Mouse (Mus musculus): ENCODE results near the gene Clcn7. TPM values are rescaled to one million over a fixed set of nuclear protein-coding genes. Genes with fewer than 3 reads are reported as not detected.

Clcn7 gene
- polyA plus RNA-seq (2015; fragmentation: Nextera tagmentation; extraction: Ambion mirVana) = 21.4 and 22.4 TPM in 2 replicates

DNA sequence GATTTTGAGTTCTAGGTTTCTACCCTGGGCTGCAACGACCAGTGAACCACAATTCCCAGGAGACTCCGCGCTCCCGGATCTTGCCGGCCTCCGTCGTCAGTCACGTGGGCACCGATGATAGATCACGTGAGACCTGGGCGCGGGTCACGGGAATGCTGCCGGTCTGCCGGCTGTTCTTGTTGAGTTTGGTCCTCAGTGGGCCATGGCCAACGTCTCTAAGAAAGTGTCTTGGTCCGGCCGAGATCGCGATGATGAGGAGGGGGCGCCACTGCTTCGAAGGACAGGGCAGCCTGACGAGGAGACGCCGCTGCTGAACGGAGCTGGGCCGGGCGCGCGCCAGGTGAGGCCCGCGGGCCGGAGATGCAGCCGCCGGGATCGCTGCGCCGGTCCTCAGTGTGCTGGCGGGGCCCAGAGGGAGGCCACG is at the start of gene Clcn7:
Clcn7 (plus strand) TSS at position 117 of the 424 bp plus-strand sequence.
- Histone ChIP-seq H3K9me3 (no peaks in the 10 kb centered on the region), H3K9ac (peak within 1 kb of the TSS; percentile 87), H3K27me3 (no peaks in the 10 kb centered on the region), H3K27ac (no peak within 1 kb of the TSS), H3K36me3 (0 out of 2 replicates have a peak, but pooled peaks cover 3% of the 10 kb centered on the region), H3K4me1 (peaks cover 14% of the 10 kb centered on the region), H3K4me2 (peak within 1 kb of the TSS; percentile 72), H3K4me3 (peak within 1 kb of the TSS; percentile 100)
- ATAC-seq (ENCODE audit: borderline replicate concordance, extremely low read depth, low FRiP score, low TSS enrichment) = peak; percentile 90
- under 1% methylated on average over 40 of the region's 40 CpGs for WGBS

DNA sequence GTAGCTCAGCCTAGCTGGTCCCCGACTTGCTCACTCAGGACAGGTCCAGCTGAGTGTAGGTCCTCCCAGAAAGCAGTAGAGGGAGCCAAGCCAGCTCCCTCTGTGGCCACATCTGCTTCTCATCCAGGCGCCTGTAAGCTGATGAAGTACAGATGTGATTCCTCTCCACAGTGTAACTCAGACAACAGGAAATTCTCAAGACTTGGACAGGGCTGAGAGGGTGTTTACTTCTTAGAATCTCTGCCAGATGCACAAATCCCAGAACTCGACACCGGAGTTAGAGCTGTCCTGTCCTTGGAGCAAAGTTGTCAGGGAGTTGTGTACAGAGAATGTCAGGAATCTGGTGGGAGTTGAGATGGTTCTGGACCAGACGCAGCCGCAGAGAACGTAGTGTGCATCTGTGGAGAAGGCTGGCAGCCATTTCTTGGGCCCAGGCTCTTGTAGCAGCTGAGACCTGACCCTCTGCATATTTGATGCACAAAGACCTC is 49.7 kb upstream of the Clcn7 start, which contains the start of gene Tmem204:
Tmem204 (minus strand) TSS at position 148 of the 488 bp plus-strand sequence.
- peak; percentile 83 for ATAC-seq (ENCODE audit: borderline replicate concordance, extremely low read depth, low FRiP score, low TSS enrichment)
- no peak within 1 kb of the TSS for H3K4me3 ChIP-seq
- H3K9ac ChIP-seq = no peak within 1 kb of the TSS
- peak within 1 kb of the TSS; percentile 61 for H3K4me2 ChIP-seq
- H3K4me1 ChIP-seq = peaks cover 41% of the 10 kb centered on the region
- peak within 1 kb of the TSS; percentile 97 for H3K27ac ChIP-seq
- H3K9me3 ChIP-seq = no peaks in the 10 kb centered on the region
- H3K27me3 ChIP-seq = no peaks in the 10 kb centered on the region
- WGBS = 19% methylated on average over 7 of the region's 7 CpGs
- no peaks in the 10 kb centered on the region for H3K36me3 ChIP-seq

DNA sequence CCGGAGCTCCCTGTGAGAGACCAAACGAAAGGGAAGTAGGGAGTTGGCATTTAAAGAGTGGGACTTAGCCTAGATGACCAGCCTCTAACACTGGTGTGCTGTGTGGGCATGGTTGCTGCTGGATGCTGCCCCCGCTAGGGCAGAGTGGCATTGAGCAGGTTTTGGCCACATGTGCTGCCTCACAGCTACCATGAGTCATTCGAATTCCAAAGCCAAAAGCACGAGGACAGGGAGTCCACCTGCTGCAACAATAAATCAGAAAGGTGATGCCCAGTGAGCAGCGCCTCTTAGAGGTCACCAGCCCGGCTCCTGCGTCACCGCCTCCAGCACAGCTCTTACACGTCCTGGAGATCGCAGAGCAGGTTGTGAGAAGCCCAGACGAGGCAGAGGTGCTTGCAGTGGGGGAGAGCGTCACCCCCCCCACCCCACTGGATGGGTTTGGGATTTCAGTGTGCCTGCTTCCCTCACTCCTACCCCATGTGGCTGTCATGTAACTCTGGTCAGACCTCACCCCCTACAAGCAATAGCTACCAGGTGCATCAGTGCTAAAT is 48.3 kb upstream of the Clcn7 start:
- Histone ChIP-seq H3K4me3 (no peak overlapping the region), H3K9ac (no peak overlapping the region), H3K36me3 (no peaks in the 10 kb centered on the region), H3K4me1 (peaks cover 38% of the 10 kb centered on the region), H3K27me3 (no peaks in the 10 kb centered on the region), H3K27ac (peak overlapping the region; percentile 97), H3K4me2 (no peak overlapping the region), H3K9me3 (no peaks in the 10 kb centered on the region)
- no peak for ATAC-seq (ENCODE audit: borderline replicate concordance, extremely low read depth, low FRiP score, low TSS enrichment)
- 72% methylated on average over 13 of the region's 13 CpGs for WGBS

GRCm38 (mm10) chr17:25086724-25087123 is 46.5 kb upstream of the Clcn7 start:
- no peak overlapping the region for H3K9ac ChIP-seq
- WGBS = 76% methylated on average over 7 of the region's 7 CpGs
- no peaks in the 10 kb centered on the region for H3K36me3 ChIP-seq
- H3K9me3 ChIP-seq = no peaks in the 10 kb centered on the region
- no peak overlapping the region for H3K4me2 ChIP-seq
- no peak overlapping the region for H3K4me3 ChIP-seq
- H3K4me1 ChIP-seq = peaks cover 32% of the 10 kb centered on the region
- no peak for ATAC-seq (ENCODE audit: borderline replicate concordance, extremely low read depth, low FRiP score, low TSS enrichment)
- no peaks in the 10 kb centered on the region for H3K27me3 ChIP-seq
- no peak overlapping the region for H3K27ac ChIP-seq

- peak; percentile 10; the same call in 1 of the 2 replicates for ATAC-seq (ENCODE audit: borderline replicate concordance, extremely low read depth, low FRiP score, low TSS enrichment)
- Histone ChIP-seq H3K36me3 (peaks cover 6% of the 10 kb centered on the region; the same call in 1 of the 2 replicates), H3K9ac (no peak overlapping the region), H3K4me1 (peaks cover 10% of the 10 kb centered on the region), H3K4me2 (no peak overlapping the region), H3K9me3 (no peaks in the 10 kb centered on the region), H3K4me3 (no peak overlapping the region), H3K27me3 (no peaks in the 10 kb centered on the region), H3K27ac (no peak overlapping the region)
- 82% methylated on average over 10 of the region's 10 CpGs for WGBS
These were observed 44.0 kb upstream of the Clcn7 start for GRCm38 (mm10) chr17:25089158-25089557.

DNA sequence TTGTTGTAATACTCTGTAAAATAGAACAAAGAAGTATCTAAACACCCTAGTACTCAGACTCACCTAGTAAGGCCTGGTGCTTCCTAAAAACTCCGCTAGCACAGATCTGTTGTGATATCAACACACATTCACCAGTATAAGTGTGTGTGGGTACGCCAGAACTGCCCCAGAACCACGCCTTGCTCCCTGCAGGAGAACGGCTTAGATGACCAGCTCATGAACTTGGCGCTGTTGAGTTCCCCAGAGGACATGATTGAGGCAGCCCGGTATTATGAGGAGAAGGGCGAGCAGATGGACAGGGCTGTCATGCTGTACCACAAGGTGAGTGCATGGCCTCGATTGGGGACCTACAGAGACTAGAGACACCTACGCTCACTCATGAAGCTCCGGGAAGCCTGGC is 42.7 kb upstream of the Clcn7 start:
- Histone ChIP-seq H3K4me2 (no peak overlapping the region), H3K9ac (no peak overlapping the region), H3K4me3 (no peak overlapping the region), H3K27me3 (no peaks in the 10 kb centered on the region), H3K9me3 (no peaks in the 10 kb centered on the region), H3K36me3 (peaks cover 6% of the 10 kb centered on the region; the same call in 1 of the 2 replicates), H3K27ac (no peak overlapping the region), H3K4me1 (no peaks in the 10 kb centered on the region)
- ATAC-seq (ENCODE audit: borderline replicate concordance, extremely low read depth, low FRiP score, low TSS enrichment) = no peak
- WGBS = 91% methylated on average over 10 of the region's 10 CpGs

DNA sequence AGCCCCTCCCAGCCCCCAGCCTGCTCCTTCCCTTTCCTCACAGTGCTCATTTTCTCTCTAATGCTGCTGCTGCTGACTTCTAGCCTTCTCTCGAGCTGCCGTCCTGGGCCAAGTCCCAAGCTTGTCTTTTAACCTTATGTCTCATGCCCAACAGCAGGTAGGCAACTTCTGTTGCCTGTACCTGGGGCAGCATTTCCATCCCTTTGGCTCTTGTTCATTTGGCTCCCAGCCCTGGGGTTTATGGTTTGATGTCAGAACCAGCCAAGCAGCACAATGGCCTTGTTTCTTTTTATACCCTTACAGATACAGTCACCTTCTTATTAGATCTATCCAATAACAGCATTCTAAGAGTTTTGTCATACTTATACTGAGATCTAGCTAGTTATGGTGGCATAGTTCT is 37.0 kb upstream of the Clcn7 start:
- Histone ChIP-seq H3K9me3 (no peaks in the 10 kb centered on the region), H3K4me3 (no peak overlapping the region), H3K9ac (no peak overlapping the region), H3K27ac (no peak overlapping the region), H3K4me2 (no peak overlapping the region), H3K27me3 (no peaks in the 10 kb centered on the region), H3K36me3 (peaks cover 42% of the 10 kb centered on the region), H3K4me1 (no peaks in the 10 kb centered on the region)
- ATAC-seq (ENCODE audit: borderline replicate concordance, extremely low read depth, low FRiP score, low TSS enrichment) = no peak
- WGBS = 83% methylated on average over 2 of the region's 2 CpGs

- peaks cover 72% of the 10 kb centered on the region for H3K36me3 ChIP-seq
- H3K4me2 ChIP-seq = no peak overlapping the region
- no peak for ATAC-seq (ENCODE audit: borderline replicate concordance, extremely low read depth, low FRiP score, low TSS enrichment)
- no peak overlapping the region for H3K27ac ChIP-seq
- 89% methylated on average over 6 of the region's 6 CpGs for WGBS
- H3K4me3 ChIP-seq = no peak overlapping the region
- H3K27me3 ChIP-seq = no peaks in the 10 kb centered on the region
- no peaks in the 10 kb centered on the region for H3K9me3 ChIP-seq
- H3K4me1 ChIP-seq = no peaks in the 10 kb centered on the region
- no peak overlapping the region for H3K9ac ChIP-seq
These were observed 33.1 kb upstream of the Clcn7 start for GRCm38 (mm10) chr17:25100052-25100451.

- ATAC-seq (ENCODE audit: borderline replicate concordance, extremely low read depth, low FRiP score, low TSS enrichment) = no peak
- 95% methylated on average over 11 of the region's 11 CpGs for WGBS
- peaks cover 83% of the 10 kb centered on the region for H3K36me3 ChIP-seq
- no peak overlapping the region for H3K9ac ChIP-seq
- H3K4me1 ChIP-seq = no peaks in the 10 kb centered on the region
- no peaks in the 10 kb centered on the region for H3K9me3 ChIP-seq
- H3K27me3 ChIP-seq = no peaks in the 10 kb centered on the region
- H3K27ac ChIP-seq = no peak overlapping the region
- no peak overlapping the region for H3K4me3 ChIP-seq
- H3K4me2 ChIP-seq = no peak overlapping the region
These were observed 31.9 kb upstream of the Clcn7 start for GRCm38 (mm10) chr17:25101338-25101737.

GRCm38 (mm10) chr17:25107786-25108185 is 25.4 kb upstream of the Clcn7 start:
- Histone ChIP-seq H3K36me3 (peaks cover 72% of the 10 kb centered on the region), H3K4me2 (no peak overlapping the region), H3K27me3 (no peaks in the 10 kb centered on the region), H3K4me3 (no peak overlapping the region), H3K9ac (no peak overlapping the region), H3K4me1 (0 out of 2 replicates have a peak, but pooled peaks cover 5% of the 10 kb centered on the region), H3K9me3 (no peaks in the 10 kb centered on the region), H3K27ac (no peak overlapping the region)
- no peak for ATAC-seq (ENCODE audit: borderline replicate concordance, extremely low read depth, low FRiP score, low TSS enrichment)
- WGBS = 93% methylated on average over 7 of the region's 16 CpGs

DNA sequence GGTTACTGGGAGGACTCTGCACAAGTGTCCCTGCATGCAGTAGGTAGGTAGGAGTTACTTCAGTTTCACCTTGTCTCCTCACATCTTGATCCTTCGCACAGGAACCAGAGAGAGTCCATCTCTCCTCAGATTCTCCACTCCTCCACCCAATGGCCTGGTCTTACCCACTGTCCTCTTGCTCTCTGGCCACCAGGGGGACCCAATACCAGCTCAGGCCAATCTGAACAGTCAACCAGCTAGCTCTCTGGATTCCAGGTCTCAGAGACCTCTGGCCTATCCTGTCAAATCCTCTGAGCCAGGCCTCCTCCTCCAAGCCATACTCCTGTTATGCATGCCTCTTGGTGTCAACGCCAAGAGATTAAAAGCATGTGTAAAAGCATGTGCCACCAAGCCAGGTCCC is 23.6 kb upstream of the Clcn7 start:
- Histone ChIP-seq H3K9ac (no peak overlapping the region), H3K4me1 (peaks cover 6% of the 10 kb centered on the region), H3K27me3 (no peaks in the 10 kb centered on the region), H3K9me3 (no peaks in the 10 kb centered on the region), H3K4me2 (no peak overlapping the region), H3K4me3 (no peak overlapping the region), H3K27ac (no peak overlapping the region), H3K36me3 (peaks cover 55% of the 10 kb centered on the region)
- ATAC-seq (ENCODE audit: borderline replicate concordance, extremely low read depth, low FRiP score, low TSS enrichment) = no peak
- WGBS = 76% methylated on average over 2 of the region's 2 CpGs

- Histone ChIP-seq H3K4me2 (no peak overlapping the region), H3K36me3 (peaks cover 46% of the 10 kb centered on the region)
- no peak for ATAC-seq (ENCODE audit: borderline replicate concordance, extremely low read depth, low FRiP score, low TSS enrichment)
These were observed 22.6 kb upstream of the Clcn7 start for GRCm38 (mm10) chr17:25110590-25110989.

More at GRCm38 (mm10) chr17:25110590-25110989, 22.6 kb upstream of the Clcn7 start:
- no peak overlapping the region for H3K4me3 ChIP-seq
- H3K4me1 ChIP-seq = peaks cover 11% of the 10 kb centered on the region
- H3K9me3 ChIP-seq = no peaks in the 10 kb centered on the region
- no peaks in the 10 kb centered on the region for H3K27me3 ChIP-seq
- 91% methylated on average over 6 of the region's 6 CpGs for WGBS
- no peak overlapping the region for H3K27ac ChIP-seq
- H3K9ac ChIP-seq = no peak overlapping the region

Data from lung, embryonic 15.5 days (tissue).